Mouse (Mus musculus): Measurements from ENCODE around the gene Pip5k1c. TPM values are rescaled to one million over a fixed set of nuclear protein-coding genes. Genes with fewer than 3 reads are reported as not detected.

Pip5k1c gene
- polyA plus RNA-seq, 1 experiment from 2014 or later, result 74.9 TPM

- ATAC-seq (replicated peaks; ENCODE audit: low FRiP score) (peak; percentile 29), DNase-seq (ENCODE audit: low spot score) (no peak)
- Histone ChIP-seq H3K27ac (ENCODE audit: low read depth, low read length) (peak overlapping the region; percentile 21; the same call in 1 of the 2 replicates), H3K4me1 (replicated peaks; ENCODE audit: control insufficient read depth, insufficient read depth, low read length) (peaks cover 23% of the 10 kb centered on the region), H3K9me3 (ENCODE audit: control insufficient read depth, low read length) (no peaks in the 10 kb centered on the region), H3K4me3 (ENCODE audit: low read depth, low read length) (peak overlapping the region; percentile 77), H3K27me3 (ENCODE audit: control insufficient read depth, insufficient read depth, low read length) (peaks cover 2% of the 10 kb centered on the region), H3K4me2 (ENCODE audit: low read depth, low read length, severe bottlenecking) (peak overlapping the region; percentile 88), H3K9ac (ENCODE audit: low read length) (peak overlapping the region; percentile 80), H3K36me3 (ENCODE audit: control insufficient read depth, insufficient read depth, low read length) (no peaks in the 10 kb centered on the region; the same call in 1 of the 2 replicates)
- WGBS, result under 1% methylated on average over 28 of the region's 29 CpGs
These were observed 57.2 kb downstream of the Pip5k1c start for GRCm38 (mm10) chr10:81349961-81350350.

GRCm38 (mm10) chr10:81350351-81351063 lies 57.7 kb downstream of the Pip5k1c start, which contains the start of gene Hmg20b:
Gene Hmg20b (minus strand): TSS chr10:81350480.
- Histone ChIP-seq H3K36me3 (ENCODE audit: control insufficient read depth, insufficient read depth, low read length) (no peaks in the 10 kb centered on the region), H3K9ac (ENCODE audit: low read length) (peak within 1 kb of the TSS; percentile 80), H3K9me3 (ENCODE audit: control insufficient read depth, low read length) (no peaks in the 10 kb centered on the region), H3K27ac (ENCODE audit: low read depth, low read length) (peak within 1 kb of the TSS; percentile 21; the same call in 1 of the 2 replicates), H3K27me3 (ENCODE audit: control insufficient read depth, insufficient read depth, low read length) (0 out of 2 replicates have a peak, but pooled peaks cover 2% of the 10 kb centered on the region), H3K4me3 (ENCODE audit: low read depth, low read length) (peak within 1 kb of the TSS; percentile 77), H3K4me1 (replicated peaks; ENCODE audit: control insufficient read depth, insufficient read depth, low read length) (peaks cover 23% of the 10 kb centered on the region), H3K4me2 (ENCODE audit: low read depth, low read length, severe bottlenecking) (peak within 1 kb of the TSS; percentile 88)
- DNase-seq (ENCODE audit: low spot score) (peak; percentile 100), ATAC-seq (replicated peaks; ENCODE audit: low FRiP score) (peak; percentile 95)
- WGBS, result under 1% methylated on average over 52 of the region's 54 CpGs

DNA sequence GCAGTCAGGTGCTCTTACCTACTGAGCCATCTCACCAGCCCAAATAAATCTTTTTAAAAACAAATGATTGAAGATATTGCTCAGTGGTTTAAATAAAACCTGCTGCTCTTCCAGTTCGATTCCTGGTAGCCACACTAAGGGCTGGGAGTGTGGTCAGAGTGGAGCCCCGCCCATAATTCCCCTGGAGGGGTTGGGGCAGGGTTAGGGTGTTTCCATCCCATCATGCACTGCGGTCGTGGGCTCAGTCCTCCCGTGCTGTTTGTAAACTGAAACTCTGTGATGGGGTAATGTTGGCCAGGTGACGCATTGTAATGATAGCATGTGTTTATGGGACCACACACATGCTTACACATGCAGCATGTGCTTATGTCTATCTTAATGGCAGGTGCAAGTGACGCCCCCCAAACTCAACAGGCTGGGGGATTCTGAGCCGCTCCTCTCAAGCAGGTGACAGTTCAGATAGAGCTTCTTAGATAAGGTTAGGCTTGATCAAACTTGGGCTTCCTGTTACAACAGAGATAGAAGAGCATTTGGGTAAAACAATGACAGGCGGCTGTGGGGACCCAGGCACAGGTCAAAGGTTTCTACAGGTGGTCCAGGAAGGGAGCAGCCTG lies 59.0 kb downstream of the Pip5k1c start:
- WGBS, result 21% methylated on average over 9 of the region's 9 CpGs

DNA sequence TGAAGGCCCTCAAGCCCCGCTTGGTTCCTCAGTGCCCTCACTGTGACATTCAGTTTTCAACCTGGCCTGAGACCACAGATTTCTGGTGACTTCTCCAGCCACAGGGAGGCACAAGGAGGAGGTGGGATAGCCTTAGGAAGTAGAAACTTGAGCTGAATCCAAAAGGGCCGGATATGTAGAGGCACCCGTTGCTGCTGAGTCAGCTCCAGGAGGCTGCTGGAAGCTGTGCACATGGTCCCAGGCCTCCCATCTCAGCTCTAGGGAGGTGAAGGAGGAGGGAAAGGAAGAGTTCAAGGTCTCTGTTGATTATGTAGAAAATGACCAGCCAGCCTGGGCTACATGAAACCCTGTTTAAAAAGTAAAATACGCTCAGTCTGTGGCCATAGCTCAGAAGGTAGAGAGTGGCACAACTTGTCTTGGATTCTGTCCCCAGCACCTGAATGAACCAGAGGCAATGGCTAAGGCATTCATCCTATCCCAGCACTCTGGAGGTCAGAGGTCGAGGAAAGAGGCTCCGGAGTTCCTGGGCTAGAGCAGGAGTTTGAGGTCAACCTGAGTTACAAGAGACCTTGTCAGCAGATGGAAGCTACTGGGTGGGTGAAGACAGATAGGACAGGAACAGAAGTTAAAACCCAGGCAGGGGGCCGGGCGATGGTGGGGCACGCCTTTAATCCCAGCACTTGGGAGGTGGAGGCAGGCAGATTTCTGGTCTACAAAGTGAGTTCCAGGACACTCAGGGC lies 62.1 kb downstream of the Pip5k1c start:
- WGBS, result 68% methylated on average over 9 of the region's 9 CpGs

More for the DNA sequence above, 59.0 kb downstream of the Pip5k1c start:
- Histone ChIP-seq H3K27ac (ENCODE audit: low read depth, low read length) (no peak overlapping the region), H3K36me3 (ENCODE audit: control insufficient read depth, insufficient read depth, low read length) (no peaks in the 10 kb centered on the region), H3K9me3 (ENCODE audit: control insufficient read depth, low read length) (no peaks in the 10 kb centered on the region), H3K4me2 (ENCODE audit: low read depth, low read length, severe bottlenecking) (no peak overlapping the region), H3K9ac (ENCODE audit: low read length) (no peak overlapping the region), H3K4me1 (replicated peaks; ENCODE audit: control insufficient read depth, insufficient read depth, low read length) (peaks cover 16% of the 10 kb centered on the region), H3K4me3 (ENCODE audit: low read depth, low read length) (no peak overlapping the region), H3K27me3 (ENCODE audit: control insufficient read depth, insufficient read depth, low read length) (peaks cover 6% of the 10 kb centered on the region; the same call in 1 of the 2 replicates)
- ATAC-seq (replicated peaks; ENCODE audit: low FRiP score), result no peak
- DNase-seq (ENCODE audit: low spot score), result no peak

DNA sequence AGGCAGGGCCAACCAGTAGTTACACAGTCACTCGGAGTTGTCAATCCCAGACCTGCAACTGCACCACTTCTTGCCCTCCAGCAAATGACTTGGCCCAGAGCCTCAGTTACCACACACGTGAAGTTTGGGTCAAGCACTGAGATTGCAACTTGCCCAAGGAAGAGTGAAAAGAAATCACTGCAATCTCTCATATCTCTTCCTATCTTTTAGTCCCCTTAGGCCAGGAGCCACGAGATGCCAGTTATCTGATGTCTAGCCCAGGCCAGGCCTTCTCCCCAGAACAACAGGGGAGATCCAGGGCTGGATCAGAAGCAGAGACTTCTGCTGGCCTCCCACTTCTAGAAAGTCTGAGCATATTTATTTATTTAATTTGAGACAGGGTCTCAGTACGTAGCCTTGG lies 62.8 kb downstream of the Pip5k1c start:
- 80% methylated on average over 4 of the region's 4 CpGs for WGBS
- ATAC-seq (replicated peaks; ENCODE audit: low FRiP score) (no peak), DNase-seq (ENCODE audit: low spot score) (no peak)
- Histone ChIP-seq H3K27me3 (ENCODE audit: control insufficient read depth, insufficient read depth, low read length) (peaks cover 5% of the 10 kb centered on the region; the same call in 1 of the 2 replicates), H3K4me1 (replicated peaks; ENCODE audit: control insufficient read depth, insufficient read depth, low read length) (peaks cover 7% of the 10 kb centered on the region; the same call in 1 of the 2 replicates), H3K9me3 (ENCODE audit: control insufficient read depth, low read length) (no peaks in the 10 kb centered on the region), H3K4me3 (ENCODE audit: low read depth, low read length) (no peak overlapping the region), H3K27ac (ENCODE audit: low read depth, low read length) (no peak overlapping the region), H3K36me3 (ENCODE audit: control insufficient read depth, insufficient read depth, low read length) (no peaks in the 10 kb centered on the region), H3K9ac (ENCODE audit: low read length) (no peak overlapping the region), H3K4me2 (ENCODE audit: low read depth, low read length, severe bottlenecking) (no peak overlapping the region)

More for the DNA sequence above, 62.1 kb downstream of the Pip5k1c start:
- Histone ChIP-seq H3K4me3 (ENCODE audit: low read depth, low read length) (no peak overlapping the region), H3K4me1 (replicated peaks; ENCODE audit: control insufficient read depth, insufficient read depth, low read length) (peaks cover 7% of the 10 kb centered on the region; the same call in 1 of the 2 replicates), H3K27ac (ENCODE audit: low read depth, low read length) (no peak overlapping the region), H3K9me3 (ENCODE audit: control insufficient read depth, low read length) (no peaks in the 10 kb centered on the region), H3K9ac (ENCODE audit: low read length) (no peak overlapping the region), H3K36me3 (ENCODE audit: control insufficient read depth, insufficient read depth, low read length) (no peaks in the 10 kb centered on the region), H3K27me3 (ENCODE audit: control insufficient read depth, insufficient read depth, low read length) (peaks cover 5% of the 10 kb centered on the region; the same call in 1 of the 2 replicates), H3K4me2 (ENCODE audit: low read depth, low read length, severe bottlenecking) (no peak overlapping the region)
- ATAC-seq (replicated peaks; ENCODE audit: low FRiP score) (no peak), DNase-seq (ENCODE audit: low spot score) (no peak)

- Histone ChIP-seq H3K36me3 (ENCODE audit: control insufficient read depth, insufficient read depth, low read length) (no peaks in the 10 kb centered on the region), H3K27ac (ENCODE audit: low read depth, low read length) (no peak overlapping the region), H3K4me3 (ENCODE audit: low read depth, low read length) (no peak overlapping the region; the same call in 1 of the 2 replicates), H3K27me3 (ENCODE audit: control insufficient read depth, insufficient read depth, low read length) (peaks cover 5% of the 10 kb centered on the region; the same call in 1 of the 2 replicates), H3K9me3 (ENCODE audit: control insufficient read depth, low read length) (no peaks in the 10 kb centered on the region), H3K9ac (ENCODE audit: low read length) (no peak overlapping the region), H3K4me1 (replicated peaks; ENCODE audit: control insufficient read depth, insufficient read depth, low read length) (peaks cover 7% of the 10 kb centered on the region; the same call in 1 of the 2 replicates), H3K4me2 (ENCODE audit: low read depth, low read length, severe bottlenecking) (peak overlapping the region; percentile 99; the same call in 1 of the 2 replicates)
- no peak for ATAC-seq (replicated peaks; ENCODE audit: low FRiP score)
- WGBS, result 60% methylated on average over 12 of the region's 12 CpGs
- no peak for DNase-seq (ENCODE audit: low spot score)
These were observed 63.7 kb downstream of the Pip5k1c start for GRCm38 (mm10) chr10:81356352-81356990.

- H3K4me1 ChIP-seq (replicated peaks; ENCODE audit: control insufficient read depth, insufficient read depth, low read length), result peaks cover 7% of the 10 kb centered on the region; the same call in 1 of the 2 replicates
- H3K27ac ChIP-seq (ENCODE audit: low read depth, low read length), result no peak within 1 kb of the TSS
- ATAC-seq (replicated peaks; ENCODE audit: low FRiP score), result peak; percentile 92
- peak; percentile 93 for DNase-seq (ENCODE audit: low spot score)
- H3K9ac ChIP-seq (ENCODE audit: low read length), result peak within 1 kb of the TSS; percentile 64
- 2% methylated on average over 78 of the region's 79 CpGs for WGBS
- no peaks in the 10 kb centered on the region for H3K36me3 ChIP-seq (ENCODE audit: control insufficient read depth, insufficient read depth, low read length)
- H3K9me3 ChIP-seq (ENCODE audit: control insufficient read depth, low read length), result no peaks in the 10 kb centered on the region
- peaks cover 5% of the 10 kb centered on the region; the same call in 1 of the 2 replicates for H3K27me3 ChIP-seq (ENCODE audit: control insufficient read depth, insufficient read depth, low read length)
- H3K4me2 ChIP-seq (ENCODE audit: low read depth, low read length, severe bottlenecking), result peak within 1 kb of the TSS; percentile 99
- peak within 1 kb of the TSS; percentile 64 for H3K4me3 ChIP-seq (ENCODE audit: low read depth, low read length)
These were observed 64.5 kb downstream of the Pip5k1c start, which contains the start of gene Mfsd12 for GRCm38 (mm10) chr10:81356991-81357844. Gene Mfsd12 (plus strand): TSS chr10:81357491.

Measured in forebrain, embryonic 11.5 days (tissue).